Mouse (Mus musculus) myocyte (in vitro differentiated cells): ENCODE results near the gene Pick1.

ENCODE experiments used
- E2F4 ChIP-seq: IDR thresholded peaks from one replicate; pipeline ENCODE4 v1.6.1; 2011; ENCODE audit warnings: mild to moderate bottlenecking, control low read depth, moderate library complexity; ENCODE audit not compliant: insufficient read depth
- MAX ChIP-seq: IDR thresholded peaks from one replicate; pipeline ENCODE4 v1.6.1; 2011; ENCODE audit warnings: low read depth, mild to moderate bottlenecking, control low read depth
- MYOD1 ChIP-seq, 3 experiments: IDR thresholded peaks; one replicate each; pipeline ENCODE4 v1.6.1; 2011; ENCODE audit warnings: control low read depth in 2 of 3, low read depth in 2 of 3, mild to moderate bottlenecking in 2 of 3, moderate library complexity in 1 of 3; ENCODE audit not compliant: insufficient read length in 2 of 3, control insufficient read depth in 1 of 3
- MYOG ChIP-seq, 3 experiments: IDR thresholded peaks; one replicate each; pipeline ENCODE4 v1.6.1; 2011; ENCODE audit warnings: control low read depth in 2 of 3, low read depth in 2 of 3, mild to moderate bottlenecking in 2 of 3; ENCODE audit not compliant: insufficient read length in 2 of 3, control insufficient read depth in 1 of 3, insufficient read depth in 1 of 3
- POLR2A ChIP-seq: IDR thresholded peaks from one replicate; pipeline ENCODE4 v1.6.1; 2011; ENCODE audit warnings: low read depth, mild to moderate bottlenecking, control low read depth, moderate library complexity; ENCODE audit not compliant: insufficient read length
- TCF12 ChIP-seq: IDR thresholded peaks from one replicate; pipeline ENCODE4 v1.6.1; 2011; ENCODE audit warnings: mild to moderate bottlenecking, control low read depth; ENCODE audit not compliant: poor library complexity, insufficient read depth, severe bottlenecking
- USF1 ChIP-seq: IDR thresholded peaks from one replicate; pipeline ENCODE4 v1.6.1; 2011; ENCODE audit warnings: low read depth, mild to moderate bottlenecking, control low read depth, moderate library complexity

DNA sequence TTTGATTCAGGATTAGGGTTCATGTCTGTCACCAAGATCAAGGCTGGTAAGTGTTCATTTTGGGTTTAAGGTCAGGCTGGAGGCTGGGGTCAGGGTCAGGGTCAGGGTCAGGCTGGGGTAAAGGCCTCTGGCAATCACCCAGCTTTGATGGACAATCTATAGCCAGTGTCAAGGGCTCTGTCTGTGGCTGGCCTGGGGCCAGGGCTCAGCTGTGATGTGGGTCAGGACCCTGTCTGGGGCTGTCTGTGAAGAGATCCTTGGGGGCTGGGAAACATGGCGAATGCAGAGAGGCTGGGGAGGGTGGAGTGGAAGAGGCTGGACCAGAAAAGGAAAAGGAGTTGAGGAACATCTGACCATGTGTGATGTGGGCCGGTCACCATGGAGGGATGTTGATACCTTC lies 34.0 kb upstream of the Pick1 start:
- TF ChIP-seq E2F4 (no peak), USF1 (no peak), POLR2A (no peak), MYOG (IDR thresholded peaks at IDR 0.05; ENCODE audit: control insufficient read depth in 1 of 3, insufficient read depth in 1 of 3, insufficient read length in 2 of 3, low read depth in 2 of 3) (no peak), TCF12 (no peak), MAX (no peak), MYOD1 (IDR thresholded peaks at IDR 0.05; ENCODE audit: control insufficient read depth in 1 of 3, insufficient read length in 2 of 3, low read depth in 2 of 3) (no peak)
